Mouse (Mus musculus): ENCODE measurements around the gene Camsap2. TPM values are rescaled to one million over a fixed set of nuclear protein-coding genes. Genes with fewer than 3 reads are reported as not detected.

Camsap2 gene
- 111 and 128 TPM in 2 replicates for total RNA-seq (2015; ENCODE audit: low replicate concordance)
- 192 and 194 TPM in 2 replicates for total RNA-seq (2017; ENCODE audit: low replicate concordance)

DNA sequence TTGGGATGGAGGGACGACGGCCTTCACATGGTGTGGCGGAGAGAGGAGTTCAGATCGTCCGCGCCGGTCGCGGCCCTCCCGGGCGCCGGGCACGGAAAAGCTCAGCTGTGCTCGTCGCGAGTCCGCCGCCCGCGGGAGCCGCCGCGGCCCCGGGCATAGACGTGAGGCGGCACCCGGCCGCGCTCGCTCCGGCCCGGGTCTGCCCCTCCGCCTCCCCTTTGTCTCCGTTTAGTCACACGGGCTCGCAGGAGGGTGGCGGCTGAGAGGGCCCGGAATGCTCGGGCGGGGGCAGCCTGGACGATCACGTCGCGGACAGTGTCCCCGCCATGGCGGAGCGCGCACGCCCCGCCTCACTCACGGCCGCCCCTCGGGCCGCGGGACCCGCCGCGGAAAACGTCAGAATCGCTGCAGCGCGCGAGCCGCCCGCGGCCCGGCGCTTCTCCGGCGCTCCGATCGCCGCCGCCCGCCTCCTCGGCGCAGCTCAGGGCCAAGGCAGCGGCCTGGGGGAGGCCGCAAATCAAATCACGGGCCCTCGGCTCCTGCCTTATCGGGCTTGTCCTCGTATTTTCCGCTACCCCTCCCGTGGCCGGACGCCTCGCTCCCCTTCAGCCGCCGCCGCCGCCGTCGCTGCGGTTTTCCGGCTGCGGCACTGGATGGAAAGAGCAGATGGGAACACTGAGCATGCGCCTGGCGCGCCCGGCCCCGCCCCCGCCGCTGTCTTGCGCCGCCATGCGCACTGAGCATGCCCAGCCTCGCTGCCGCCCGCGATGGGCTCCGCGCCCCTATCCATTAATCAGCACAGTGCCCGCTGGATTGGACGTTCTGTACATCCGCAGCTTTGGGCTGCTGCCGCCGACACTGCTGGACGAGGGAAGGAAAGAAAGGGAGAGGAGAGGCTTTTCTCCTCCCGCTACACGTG is at the start of gene Camsap2:
TSS of gene Camsap2 (minus strand) at position 651 of the 919 bp plus-strand sequence.
- ATAC-seq (replicated peaks; ENCODE audit: low FRiP score, poor library complexity, severe bottlenecking): peak; percentile 70

- ATAC-seq (replicated peaks; ENCODE audit: low FRiP score, poor library complexity, severe bottlenecking): 0 out of 2 replicates have a peak, but pooled peaks have one; percentile 53
Measured at GRCm38 (mm10) chr1:136395073-136395472, 49.2 kb upstream of the Camsap2 start.

- peak; percentile 76 for ATAC-seq (replicated peaks; ENCODE audit: low FRiP score, poor library complexity, severe bottlenecking)
Measured at GRCm38 (mm10) chr1:136394506-136394905, 48.6 kb upstream of the Camsap2 start.

DNA sequence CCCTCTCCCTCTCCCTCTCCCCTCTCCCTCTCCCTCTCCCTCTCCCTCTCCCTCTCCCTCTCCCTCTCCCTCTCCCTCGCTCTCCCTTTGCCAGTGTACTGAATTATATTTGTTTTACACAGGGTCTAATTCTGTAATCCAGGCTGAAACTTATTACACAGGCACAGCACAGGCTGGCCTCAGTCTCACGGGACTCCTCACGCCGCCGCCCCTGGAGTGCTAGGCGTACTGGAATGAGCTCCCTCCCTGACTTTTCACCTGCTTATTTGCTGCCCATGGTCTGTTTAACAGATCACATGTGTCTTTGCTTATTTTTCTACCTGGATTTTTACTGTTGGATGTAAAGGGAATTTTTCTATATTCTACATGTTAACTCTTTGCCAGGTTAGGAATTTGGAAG is 41.0 kb upstream of the Camsap2 start:
- no peak for ATAC-seq (replicated peaks; ENCODE audit: low FRiP score, poor library complexity, severe bottlenecking)

DNA sequence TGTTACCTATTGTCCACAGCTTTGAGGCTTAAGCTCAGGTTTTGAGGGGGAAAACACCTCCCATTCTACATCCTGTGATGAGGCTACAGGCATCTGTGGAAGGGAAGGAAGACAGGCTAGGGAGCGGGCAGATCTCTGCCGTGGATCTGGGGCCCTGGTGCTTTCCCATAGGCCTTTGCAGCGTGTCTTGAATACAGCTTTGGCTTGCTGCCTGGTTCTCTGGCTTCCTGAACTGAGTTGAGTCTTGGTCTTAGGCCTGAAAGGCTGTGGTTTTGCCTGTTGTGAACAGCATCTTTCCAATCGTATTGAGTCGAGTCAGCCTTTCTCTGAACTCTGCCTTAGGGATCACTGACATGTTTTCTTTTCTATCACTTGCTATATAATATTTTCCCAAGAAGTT is 35.7 kb upstream of the Camsap2 start:
- ATAC-seq (replicated peaks; ENCODE audit: low FRiP score, poor library complexity, severe bottlenecking): no peak

DNA sequence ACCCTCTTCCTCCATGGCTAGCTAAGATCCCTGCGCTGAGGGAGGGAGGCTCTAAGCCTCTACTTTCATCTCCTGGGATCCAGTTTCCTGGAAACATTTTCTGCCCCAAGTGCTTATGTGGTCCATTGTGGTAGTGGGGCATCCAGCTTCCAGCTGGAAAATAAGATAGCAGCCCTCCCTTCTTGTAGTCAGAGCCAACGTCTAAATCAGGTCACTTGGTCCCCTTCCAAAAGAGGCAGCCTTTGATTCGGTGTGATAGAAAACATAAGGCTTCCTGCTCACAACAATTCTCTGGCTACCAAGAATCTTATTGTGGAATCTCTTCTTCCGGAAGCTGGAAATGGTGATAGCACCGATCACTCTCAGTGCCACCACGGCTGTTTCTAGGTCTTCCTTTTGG is 35.3 kb upstream of the Camsap2 start:
- no peak for ATAC-seq (replicated peaks; ENCODE audit: low FRiP score, poor library complexity, severe bottlenecking)

DNA sequence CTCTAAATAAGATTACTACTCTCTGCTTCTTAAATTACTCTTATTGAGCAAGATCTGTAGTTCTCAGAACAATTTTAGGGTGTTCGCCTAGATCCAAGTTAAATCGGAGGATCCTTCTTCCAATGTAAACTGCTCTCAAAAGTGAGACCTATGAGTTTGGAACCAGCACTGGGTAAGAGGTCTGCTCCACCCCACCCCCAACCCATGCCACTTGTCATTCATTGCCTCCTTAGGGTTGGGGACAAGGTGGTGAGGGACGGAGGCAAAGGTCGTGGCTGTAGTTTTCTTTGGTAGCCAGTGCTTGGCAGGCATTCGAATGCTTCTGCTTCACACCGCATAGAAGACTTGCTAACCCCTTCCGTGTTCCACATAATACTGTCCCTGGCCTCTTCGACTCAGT is 34.7 kb upstream of the Camsap2 start:
- ATAC-seq (replicated peaks; ENCODE audit: low FRiP score, poor library complexity, severe bottlenecking): no peak

GRCm38 (mm10) chr1:136380161-136380560 is 34.3 kb upstream of the Camsap2 start:
- no peak for ATAC-seq (replicated peaks; ENCODE audit: low FRiP score, poor library complexity, severe bottlenecking)

DNA sequence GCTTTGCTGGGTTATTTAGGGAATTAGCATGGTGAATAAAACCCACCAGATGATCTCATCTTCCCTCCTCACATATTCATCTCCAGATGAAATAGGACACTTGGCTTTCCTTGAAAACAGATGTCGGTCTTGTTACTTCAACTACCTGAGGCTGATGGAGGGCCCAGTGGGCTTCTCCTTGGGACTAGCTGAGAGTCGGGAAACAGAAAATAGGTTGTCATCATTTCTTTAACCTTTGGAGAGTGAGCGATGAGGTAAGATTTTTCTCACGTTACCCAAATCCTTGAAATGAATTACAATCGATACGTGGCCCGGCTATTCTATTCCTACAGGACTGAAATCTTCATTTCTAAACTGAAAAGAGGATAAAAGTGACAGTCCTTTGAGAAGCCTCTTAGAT is 33.4 kb upstream of the Camsap2 start:
- no peak for ATAC-seq (replicated peaks; ENCODE audit: low FRiP score, poor library complexity, severe bottlenecking)

DNA sequence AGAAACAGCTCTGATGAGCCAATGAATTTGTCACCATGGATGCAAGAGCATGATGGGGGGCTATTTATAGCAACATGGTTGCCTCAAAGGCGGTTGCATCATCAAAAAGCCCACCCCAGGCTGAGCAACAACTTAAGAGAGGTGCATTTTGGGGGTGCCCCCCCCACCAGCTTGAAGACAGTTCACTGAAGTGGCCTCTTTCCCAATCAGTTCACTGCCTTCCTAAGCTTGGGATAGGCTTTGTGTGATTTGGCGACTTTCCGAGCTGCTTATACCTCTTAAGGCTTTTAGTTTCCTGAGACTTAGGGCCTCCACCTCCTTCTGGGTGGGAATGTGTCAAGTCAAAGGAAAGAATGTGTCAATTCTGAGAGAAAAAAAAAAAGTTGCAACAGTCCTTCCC is 20.1 kb upstream of the Camsap2 start:
- no peak for ATAC-seq (replicated peaks; ENCODE audit: low FRiP score, poor library complexity, severe bottlenecking)

DNA sequence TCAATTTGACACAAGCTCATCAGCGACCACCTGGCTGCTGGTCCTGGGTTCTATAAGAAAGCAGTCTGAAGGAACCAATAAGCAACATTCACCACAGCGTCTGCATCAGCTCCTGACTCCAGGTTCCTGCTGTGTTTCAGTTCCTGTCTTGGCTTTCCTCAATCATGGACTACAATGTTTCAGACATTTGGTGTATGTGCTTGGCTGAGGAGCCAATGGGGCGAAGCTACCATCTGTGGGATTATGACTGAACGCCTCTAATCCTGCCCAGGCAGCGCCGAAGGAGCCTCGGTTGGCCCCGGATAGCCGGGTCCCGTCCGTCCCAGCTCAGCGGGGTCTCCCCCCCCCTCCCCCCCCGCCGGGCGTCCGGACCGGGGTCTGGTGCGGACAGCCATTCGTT is 18.8 kb upstream of the Camsap2 start:
- ATAC-seq (replicated peaks; ENCODE audit: low FRiP score, poor library complexity, severe bottlenecking): no peak

- ATAC-seq (replicated peaks; ENCODE audit: low FRiP score, poor library complexity, severe bottlenecking): no peak
Measured at GRCm38 (mm10) chr1:136363035-136363434, 17.1 kb upstream of the Camsap2 start.

GRCm38 (mm10) chr1:136362567-136362966 is 16.7 kb upstream of the Camsap2 start:
- no peak for ATAC-seq (replicated peaks; ENCODE audit: low FRiP score, poor library complexity, severe bottlenecking)

GRCm38 (mm10) chr1:136361373-136361772 is 15.5 kb upstream of the Camsap2 start:
- 0 out of 2 replicates have a peak, but pooled peaks have one; percentile 12 for ATAC-seq (replicated peaks; ENCODE audit: low FRiP score, poor library complexity, severe bottlenecking)

- peak; percentile 75 for ATAC-seq (replicated peaks; ENCODE audit: low FRiP score, poor library complexity, severe bottlenecking)
Measured at GRCm38 (mm10) chr1:136360909-136361308, 15.0 kb upstream of the Camsap2 start.

GRCm38 (mm10) chr1:136358841-136359360 is 13.0 kb upstream of the Camsap2 start:
- ATAC-seq (replicated peaks; ENCODE audit: low FRiP score, poor library complexity, severe bottlenecking): no peak

DNA sequence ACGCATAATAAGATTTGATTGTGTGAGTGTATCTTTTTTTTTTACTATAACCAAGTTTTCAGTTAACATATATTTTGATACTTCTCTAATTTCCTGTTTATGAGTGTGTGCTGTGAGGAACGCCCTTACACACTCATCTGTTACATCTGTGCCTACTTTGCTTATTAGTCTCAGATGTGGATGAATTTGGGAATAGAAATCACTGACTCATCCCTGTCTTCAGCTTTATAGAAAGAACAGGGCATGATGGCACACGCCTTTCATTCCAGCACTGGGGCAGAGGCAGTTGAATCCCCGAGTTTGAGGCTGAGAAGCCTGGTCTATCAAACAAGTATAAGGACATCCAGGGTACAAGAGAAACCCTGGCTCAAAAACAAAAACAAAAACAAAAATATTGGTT is 9.7 kb upstream of the Camsap2 start:
- ATAC-seq (replicated peaks; ENCODE audit: low FRiP score, poor library complexity, severe bottlenecking): no peak

DNA sequence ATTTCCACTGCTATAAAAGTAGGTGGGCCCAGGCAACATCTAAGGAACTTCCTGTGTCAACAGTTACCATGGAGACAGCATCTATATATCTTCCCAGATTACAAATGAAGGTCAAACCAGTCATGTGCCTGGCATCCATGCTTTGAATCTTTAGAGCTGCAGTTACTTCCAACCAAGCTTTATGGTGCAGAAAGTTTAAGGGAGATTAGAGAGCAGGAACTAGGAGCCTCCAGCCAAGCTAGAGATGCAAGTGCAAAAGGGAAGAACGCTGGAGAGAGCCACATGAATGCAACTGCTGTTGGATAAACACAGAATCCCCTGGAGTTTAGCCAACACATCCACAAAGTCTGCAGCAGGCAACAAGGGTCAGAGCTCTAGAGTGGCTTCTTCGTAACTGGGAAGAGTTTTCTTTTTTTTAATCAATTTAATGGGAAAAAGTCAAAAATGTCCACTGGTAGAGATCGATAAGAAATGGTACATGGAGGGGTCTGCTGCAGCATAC is 4.8 kb upstream of the Camsap2 start:
- ATAC-seq (replicated peaks; ENCODE audit: low FRiP score, poor library complexity, severe bottlenecking): no peak

DNA sequence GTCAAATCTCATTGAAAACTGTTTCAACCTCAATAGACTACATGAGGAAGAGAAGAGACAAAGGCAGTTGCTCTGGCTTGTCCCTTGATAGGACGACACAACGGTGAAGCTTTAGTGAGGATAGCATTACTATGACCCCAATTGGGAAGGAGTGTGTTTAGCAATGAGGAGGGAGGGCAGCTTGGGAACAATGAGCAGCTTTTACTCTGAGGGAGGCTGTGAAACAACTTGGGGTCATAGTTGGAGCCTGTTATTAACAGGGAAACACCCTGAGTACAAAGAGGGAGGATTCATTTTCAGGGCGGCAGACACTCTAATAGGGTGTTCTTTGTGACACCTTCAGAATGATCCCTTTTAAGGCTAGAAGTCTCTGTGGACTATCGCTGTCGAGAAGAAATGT is 2.2 kb upstream of the Camsap2 start:
- ATAC-seq (replicated peaks; ENCODE audit: low FRiP score, poor library complexity, severe bottlenecking): no peak

DNA sequence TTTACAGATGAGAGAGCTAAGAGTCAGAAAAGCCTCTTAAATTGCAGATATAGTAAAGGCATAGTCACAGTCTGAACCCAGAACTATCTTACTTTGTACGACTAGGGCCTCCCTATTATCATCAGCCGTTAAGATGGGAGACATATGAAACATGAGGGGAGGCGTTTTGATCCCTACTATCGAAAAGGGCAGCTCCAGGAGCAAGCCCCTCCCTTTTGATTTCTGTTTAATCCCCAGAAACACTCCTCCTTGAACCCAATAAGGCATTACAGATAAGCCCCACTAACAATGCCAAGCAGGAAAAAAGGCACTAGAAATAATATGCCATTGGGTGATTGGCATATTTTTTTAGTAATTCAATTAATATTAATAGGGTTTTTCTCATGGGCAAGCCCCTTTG is 1.2 kb upstream of the Camsap2 start:
- ATAC-seq (replicated peaks; ENCODE audit: low FRiP score, poor library complexity, severe bottlenecking): peak; percentile 79

Data from erythroid progenitor cell, adult 5-6 weeks (primary cell).